Mouse (Mus musculus): Measurements from ENCODE around the gene Ddx31.

DNA sequence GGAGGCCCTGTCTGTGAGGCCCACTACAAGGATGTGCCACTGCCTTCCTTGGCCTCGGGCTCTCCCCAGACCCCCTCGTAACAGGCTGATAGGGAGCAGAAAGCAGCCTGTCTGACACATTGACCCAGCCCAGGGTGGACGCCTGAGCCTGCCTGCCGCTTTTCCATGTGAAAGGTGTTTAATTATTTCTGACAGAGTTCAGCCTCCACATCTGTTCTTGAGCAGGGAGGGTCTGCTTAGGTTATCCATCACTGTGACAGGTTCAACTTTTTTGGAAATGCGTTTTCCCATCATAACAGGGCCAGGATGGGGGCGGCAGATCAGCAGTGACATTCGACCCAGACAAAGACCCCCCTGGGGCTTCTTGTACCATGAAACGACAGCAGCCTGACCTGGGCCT is 112.8 kb downstream of the Ddx31 start:
- TF ChIP-seq CTCF (IDR thresholded peaks at IDR 0.05; ENCODE audit: extremely low read depth, insufficient read length, insufficient replicate concordance, low read depth, low read length): no peak
- TF ChIP-seq POLR2A (IDR thresholded peaks at IDR 0.05; ENCODE audit: low read depth, low read length): no peak
